In genomic region chr1:98095991-98096330, GRCm38 (mm10) we compare ENCODE assay signal across 8 mouse cellular contexts. TPM values are rescaled to one million over a fixed set of nuclear protein-coding genes. Genes with fewer than 3 reads are reported as not detected.
DNase-seq lines count a peak whose midpoint lies in the region; ATAC-seq and TF ChIP-seq lines count a peak whose summit lies in the region.

No protein-coding gene starts in this region.

- H3K27ac ChIP-seq in layer of hippocampus, adult 2 months, result peak overlapping the region; percentile 92
- H3K27ac ChIP-seq in embryonic facial prominence, embryonic 12.5 days, result 0 out of 2 replicates have a peak overlapping the region, but pooled peaks have one; percentile 74
- H3K27ac ChIP-seq in intestine, embryonic 16.5 days (ENCODE audit: low read length), result peak overlapping the region; percentile 90
- peak overlapping the region; percentile 85 for H3K27ac ChIP-seq in neural tube, embryonic 13.5 days (replicated peaks)

- DNase-seq in layer of hippocampus, adult 2 months (ENCODE audit: low spot score in 2 of 2), result no peak
- no peak for DNase-seq in layer of hippocampus, postnatal 36 days
- DNase-seq in urinary bladder, postnatal 14 days (ENCODE audit: low spot score), result no peak
- no peak for DNase-seq in spleen, adult 12 weeks (ENCODE audit: low spot score)
- DNase-seq in left cerebral cortex, postnatal 4 days, result no peak

- H3K36me3 ChIP-seq in embryonic facial prominence, embryonic 12.5 days, result no peaks in the 10 kb centered on the region
- H3K36me3 ChIP-seq in intestine, embryonic 16.5 days (ENCODE audit: control insufficient read depth, insufficient read depth, low read length), result no peaks in the 10 kb centered on the region
- no peaks in the 10 kb centered on the region for H3K36me3 ChIP-seq in neural tube, embryonic 13.5 days

- no peaks in the 10 kb centered on the region for H3K9me3 ChIP-seq in embryonic facial prominence, embryonic 12.5 days
- no peaks in the 10 kb centered on the region for H3K9me3 ChIP-seq in intestine, embryonic 16.5 days (ENCODE audit: control insufficient read depth, low read length)
- H3K9me3 ChIP-seq in neural tube, embryonic 13.5 days, result no peaks in the 10 kb centered on the region

- intact Hi-C loops in left cerebral cortex, postnatal 4 days (cut with DNase I), result no loop called here

- WGBS in embryonic facial prominence, embryonic 12.5 days, result 31% methylated on average over 9 of the region's 9 CpGs
- WGBS in intestine, embryonic 16.5 days, result 33% methylated on average over 9 of the region's 9 CpGs
- 43% methylated on average over 9 of the region's 9 CpGs for WGBS in neural tube, embryonic 13.5 days

- H3K27me3 ChIP-seq in embryonic facial prominence, embryonic 12.5 days, result no peaks in the 10 kb centered on the region
- H3K27me3 ChIP-seq in intestine, embryonic 16.5 days (replicated peaks; ENCODE audit: control insufficient read depth, insufficient read depth, low read length), result no peaks in the 10 kb centered on the region
- no peaks in the 10 kb centered on the region for H3K27me3 ChIP-seq in neural tube, embryonic 13.5 days

- H3K9ac ChIP-seq in embryonic facial prominence, embryonic 12.5 days, result peak overlapping the region; percentile 69
- peak overlapping the region; percentile 85 for H3K9ac ChIP-seq in intestine, embryonic 16.5 days (ENCODE audit: low read depth, low read length)
- peak overlapping the region; percentile 88 for H3K9ac ChIP-seq in neural tube, embryonic 13.5 days

- peak; percentile 11; the same call in 1 of the 2 replicates for ATAC-seq in embryonic facial prominence, embryonic 12.5 days (ENCODE audit: insufficient number of reproducible peaks, insufficient read depth, low FRiP score, low TSS enrichment)
- ATAC-seq in intestine, embryonic 16.5 days, result peak; percentile 5
- ATAC-seq in neural tube, embryonic 13.5 days (ENCODE audit: low read depth), result 0 out of 2 replicates have a peak, but pooled peaks have one; percentile 6

- TF ChIP-seq CTCF in layer of hippocampus, adult 2 months (conservative IDR thresholded peaks at IDR 0.05), result no peak

- peak overlapping the region; percentile 94 for H3K4me3 ChIP-seq in layer of hippocampus, adult 2 months
- peak overlapping the region; percentile 71 for H3K4me3 ChIP-seq in embryonic facial prominence, embryonic 12.5 days
- peak overlapping the region; percentile 79 for H3K4me3 ChIP-seq in intestine, embryonic 16.5 days (ENCODE audit: low read length)
- H3K4me3 ChIP-seq in neural tube, embryonic 13.5 days, result peak overlapping the region; percentile 76

- H3K4me1 ChIP-seq in embryonic facial prominence, embryonic 12.5 days, result peaks cover 4% of the 10 kb centered on the region; the same call in 1 of the 2 replicates
- peaks cover 8% of the 10 kb centered on the region; the same call in 1 of the 2 replicates for H3K4me1 ChIP-seq in intestine, embryonic 16.5 days (ENCODE audit: control insufficient read depth, insufficient read depth, low read length)
- H3K4me1 ChIP-seq in neural tube, embryonic 13.5 days (replicated peaks), result peaks cover 10% of the 10 kb centered on the region; the same call in 1 of the 2 replicates

- peak overlapping the region; percentile 75 for H3K4me2 ChIP-seq in embryonic facial prominence, embryonic 12.5 days (replicated peaks)
- H3K4me2 ChIP-seq in intestine, embryonic 16.5 days (ENCODE audit: low read depth, low read length), result peak overlapping the region; percentile 84
- H3K4me2 ChIP-seq in neural tube, embryonic 13.5 days, result peak overlapping the region; percentile 82

RNA-seq across cellular contexts. Expression of gene Pam, which starts 0.5 kb away (rescaled TPM):
- 100 to 1,000 TPM; 193 to 200 TPM for total RNA-seq in layer of hippocampus, adult 2 months (2021)
- total RNA-seq in layer of hippocampus, postnatal 36 days (2021), result 100 to 1,000 TPM; 187 to 188 TPM
- 32.8 and 35.6 TPM in 2 replicates for polyA plus RNA-seq in embryonic facial prominence, embryonic 12.5 days (2016; fragmentation: Nextera tagmentation; extraction: Ambion mirVana)
- 30.7 and 38.5 TPM in 2 replicates for polyA plus RNA-seq in intestine, embryonic 16.5 days (2015; fragmentation: Nextera tagmentation; extraction: Ambion mirVana)
- polyA plus RNA-seq in neural tube, embryonic 13.5 days (2015; fragmentation: Nextera tagmentation; extraction: Ambion mirVana), result 33.6 and 36.9 TPM in 2 replicates
- total RNA-seq in left cerebral cortex, postnatal 4 days (2021), result 100 to 1,000 TPM; 108 to 114 TPM
